Mouse (Mus musculus): ENCODE results near the gene Mrps9. TPM values are rescaled to one million over a fixed set of nuclear protein-coding genes. Genes with fewer than 3 reads are reported as not detected.
A peak's percentile ranks its signal among the peaks of the same experiment; 100 is the strongest.
"Not testable (repeated sequence)": the region's sequence is repeated elsewhere in the genome, so short reads cannot be mapped to it uniquely, and the experiment has no call there.

Mrps9 gene
- 56.2 and 63.6 TPM in 2 replicates for total RNA-seq (2017)

- ATAC-seq (ENCODE audit: extremely low read depth, insufficient number of reproducible peaks, low FRiP score, poor library complexity, severe bottlenecking): peak; percentile 99
These were observed at the start of gene Mrps9 for GRCm38 (mm10) chr1:42850663-42851397. Gene Mrps9, plus strand, starts transcription at chr1:42851233.

- ATAC-seq (ENCODE audit: extremely low read depth, insufficient number of reproducible peaks, low FRiP score, poor library complexity, severe bottlenecking): no peak
These were observed 37.7 kb upstream of the Mrps9 start for GRCm38 (mm10) chr1:42813301-42813845.

- no peak for ATAC-seq (ENCODE audit: extremely low read depth, insufficient number of reproducible peaks, low FRiP score, poor library complexity, severe bottlenecking)
These were observed 36.0 kb upstream of the Mrps9 start for GRCm38 (mm10) chr1:42814798-42815619.

- ATAC-seq (ENCODE audit: extremely low read depth, insufficient number of reproducible peaks, low FRiP score, poor library complexity, severe bottlenecking): no peak; the same call in 1 of the 2 replicates
These were observed 350 bp downstream of the Mrps9 start for GRCm38 (mm10) chr1:42851398-42851767.

- no peak for ATAC-seq (ENCODE audit: extremely low read depth, insufficient number of reproducible peaks, low FRiP score, poor library complexity, severe bottlenecking)
These were observed 777 bp downstream of the Mrps9 start for GRCm38 (mm10) chr1:42851810-42852209.

- no peak for ATAC-seq (ENCODE audit: extremely low read depth, insufficient number of reproducible peaks, low FRiP score, poor library complexity, severe bottlenecking)
These were observed 13.8 kb downstream of the Mrps9 start for GRCm38 (mm10) chr1:42864719-42865250.

GRCm38 (mm10) chr1:42865336-42865939 lies 14.4 kb downstream of the Mrps9 start:
- 0 out of 2 replicates have a peak, but pooled peaks have one; percentile 23 for ATAC-seq (ENCODE audit: extremely low read depth, insufficient number of reproducible peaks, low FRiP score, poor library complexity, severe bottlenecking)

- ATAC-seq (ENCODE audit: extremely low read depth, insufficient number of reproducible peaks, low FRiP score, poor library complexity, severe bottlenecking): peak; percentile 72
These were observed 15.0 kb downstream of the Mrps9 start for GRCm38 (mm10) chr1:42865986-42866385.

GRCm38 (mm10) chr1:42867188-42867587 lies 16.2 kb downstream of the Mrps9 start:
- ATAC-seq (ENCODE audit: extremely low read depth, insufficient number of reproducible peaks, low FRiP score, poor library complexity, severe bottlenecking): no peak

GRCm38 (mm10) chr1:42874174-42874573 lies 23.1 kb downstream of the Mrps9 start:
- ATAC-seq (ENCODE audit: extremely low read depth, insufficient number of reproducible peaks, low FRiP score, poor library complexity, severe bottlenecking): no peak

- no peak for ATAC-seq (ENCODE audit: extremely low read depth, insufficient number of reproducible peaks, low FRiP score, poor library complexity, severe bottlenecking)
These were observed 24.2 kb downstream of the Mrps9 start for GRCm38 (mm10) chr1:42875271-42875670.

GRCm38 (mm10) chr1:42876463-42877093 lies 25.5 kb downstream of the Mrps9 start:
- no peak for ATAC-seq (ENCODE audit: extremely low read depth, insufficient number of reproducible peaks, low FRiP score, poor library complexity, severe bottlenecking)

GRCm38 (mm10) chr1:42877264-42877663 lies 26.2 kb downstream of the Mrps9 start:
- ATAC-seq (ENCODE audit: extremely low read depth, insufficient number of reproducible peaks, low FRiP score, poor library complexity, severe bottlenecking): no peak

- no peak for ATAC-seq (ENCODE audit: extremely low read depth, insufficient number of reproducible peaks, low FRiP score, poor library complexity, severe bottlenecking)
These were observed 27.8 kb downstream of the Mrps9 start for GRCm38 (mm10) chr1:42878851-42879250.

GRCm38 (mm10) chr1:42882258-42882657 lies 31.2 kb downstream of the Mrps9 start:
- no peak for ATAC-seq (ENCODE audit: extremely low read depth, insufficient number of reproducible peaks, low FRiP score, poor library complexity, severe bottlenecking)

- ATAC-seq (ENCODE audit: extremely low read depth, insufficient number of reproducible peaks, low FRiP score, poor library complexity, severe bottlenecking): not testable (repeated sequence)
These were observed 32.4 kb downstream of the Mrps9 start for GRCm38 (mm10) chr1:42883418-42883817.

GRCm38 (mm10) chr1:42887835-42888234 lies 36.8 kb downstream of the Mrps9 start:
- 0 out of 2 replicates have a peak, but pooled peaks have one; percentile 6 for ATAC-seq (ENCODE audit: extremely low read depth, insufficient number of reproducible peaks, low FRiP score, poor library complexity, severe bottlenecking)

GRCm38 (mm10) chr1:42888541-42889349 lies 37.7 kb downstream of the Mrps9 start:
- ATAC-seq (ENCODE audit: extremely low read depth, insufficient number of reproducible peaks, low FRiP score, poor library complexity, severe bottlenecking): no peak
